Mouse (Mus musculus) adrenal gland, adult 18-20 months (tissue): ENCODE data around the gene Washc2. TPM values are rescaled to one million over a fixed set of nuclear protein-coding genes. Genes with fewer than 3 reads are reported as not detected.
"Not testable (repeated sequence)": the region's sequence is repeated elsewhere in the genome, so short reads cannot be mapped to it uniquely, and the experiment has no call there.

ENCODE experiments used
- DNase-seq, 2 experiments: peaks; one replicate each; pipeline ENCODE4 v3.0.0; 2021 to 2022; ENCODE audit warnings: low spot score in 2 of 2
- long read RNA-seq, 2 experiments: library from polyadenylated mRNA; stranded (forward); transcript quantifications; one replicate each; pipeline ENCODE4 v2.0.0; 2021
- total RNA-seq, 2 experiments: library from RNA; stranded (reverse); gene quantifications; 1 replicate in 1 of 2; 2 replicates in 1 of 2; pipeline ENCODE4 v1.2.3; 2021

Washc2 gene
- total RNA-seq: 10 to 100 TPM; 47.6 to 48.6 TPM
- long read RNA-seq, experiment 1, full-length matches to known transcripts: 11 of 32 reads
- long read RNA-seq, experiment 1, partial matches to known transcripts: 10 of 32 reads
- long read RNA-seq, experiment 1, other reads (novel, unspliced or antisense): 11 of 32 reads
- long read RNA-seq, experiment 2, full-length matches to known transcripts: 26 of 88 reads
- long read RNA-seq, experiment 2, partial matches to known transcripts: 53 of 88 reads
- long read RNA-seq, experiment 2, other reads (novel, unspliced or antisense): 9 of 88 reads

DNA sequence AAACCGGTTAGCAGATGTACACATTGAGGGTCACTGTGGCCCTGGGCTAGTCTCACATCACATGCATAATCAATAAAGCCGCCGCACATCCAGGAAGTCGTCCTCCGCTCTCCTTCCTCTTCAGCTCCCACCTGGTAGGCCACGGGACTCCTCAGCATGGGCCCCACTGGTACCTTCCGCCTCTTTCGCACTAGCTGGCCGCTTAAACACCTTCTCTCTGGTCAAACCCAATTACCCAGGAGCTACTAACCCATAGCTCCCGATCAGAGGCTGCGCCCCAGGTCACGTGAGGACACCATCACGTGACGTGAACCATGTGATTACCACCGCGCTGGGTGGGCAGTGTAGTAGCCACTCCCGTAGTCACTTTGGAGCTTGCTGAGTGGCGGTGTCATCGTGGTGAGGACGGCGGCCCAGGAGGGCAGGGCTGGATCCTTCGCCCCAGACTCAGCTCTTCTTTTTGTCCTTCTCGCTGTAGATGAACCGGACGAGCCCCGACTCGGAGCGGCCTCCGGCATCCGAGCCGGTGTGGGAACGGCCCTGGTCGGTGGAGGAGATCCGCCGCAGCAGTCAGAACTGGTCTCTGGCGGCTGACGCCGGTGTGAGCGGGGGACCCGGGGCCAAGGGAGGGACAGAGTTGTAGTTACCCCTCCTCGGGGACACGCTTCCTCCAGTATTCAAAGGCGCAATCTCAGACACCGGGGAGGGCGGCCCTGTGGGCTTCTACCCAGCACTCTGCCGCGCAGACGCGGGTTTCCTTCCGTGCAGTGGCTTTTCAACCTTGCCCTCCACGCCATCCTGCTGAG, at the start of gene Washc2:
Washc2 (plus strand) TSS at position 310 of the 806 bp plus-strand sequence.
- DNase-seq: peak; percentile 89 to 91

DNA sequence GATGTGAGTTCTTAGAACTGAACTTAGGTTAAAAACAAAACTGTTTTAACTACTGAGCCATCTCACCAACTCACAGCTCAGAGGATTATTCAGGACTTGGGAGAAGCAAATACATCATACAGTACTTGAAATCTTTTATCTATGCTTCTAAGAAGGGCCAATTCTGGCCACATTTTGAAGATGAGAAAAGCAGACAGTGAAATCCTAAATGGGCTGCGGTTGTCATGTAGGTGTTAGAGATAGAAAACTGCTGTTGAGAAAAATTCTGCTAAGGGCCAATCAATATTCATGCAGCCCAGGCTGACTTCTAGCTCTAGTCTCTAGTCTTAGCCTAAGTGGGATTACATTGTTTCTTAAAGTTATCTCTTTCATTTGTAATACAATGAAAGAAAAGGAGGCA, 41.5 kb upstream of the Washc2 start:
- no peak for DNase-seq

DNA sequence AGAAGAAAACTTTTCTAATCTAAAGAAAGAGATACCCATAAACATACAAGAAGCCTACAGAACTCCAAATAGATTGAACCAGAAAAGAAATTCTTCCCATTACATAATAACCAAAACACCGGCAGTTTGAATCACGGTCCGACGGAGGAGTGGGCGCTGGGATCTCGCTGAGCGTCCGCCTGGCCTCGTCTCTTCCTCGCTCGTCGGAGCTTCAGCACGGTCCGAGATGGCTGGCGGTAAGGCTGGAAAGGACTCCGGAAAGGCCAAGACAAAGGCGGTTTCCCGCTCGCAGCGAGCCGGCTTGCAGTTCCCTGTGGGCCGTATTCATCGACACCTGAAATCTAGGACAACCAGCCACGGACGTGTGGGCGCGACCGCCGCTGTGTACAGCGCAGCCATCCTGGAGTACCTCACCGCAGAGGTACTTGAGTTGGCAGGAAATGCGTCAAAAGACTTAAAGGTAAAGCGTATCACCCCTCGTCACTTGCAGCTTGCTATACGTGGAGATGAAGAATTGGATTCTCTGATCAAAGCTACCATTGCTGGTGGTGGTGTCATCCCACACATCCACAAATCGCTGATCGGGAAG, 34.2 kb upstream of the Washc2 start:
- DNase-seq: not testable (repeated sequence)

DNA sequence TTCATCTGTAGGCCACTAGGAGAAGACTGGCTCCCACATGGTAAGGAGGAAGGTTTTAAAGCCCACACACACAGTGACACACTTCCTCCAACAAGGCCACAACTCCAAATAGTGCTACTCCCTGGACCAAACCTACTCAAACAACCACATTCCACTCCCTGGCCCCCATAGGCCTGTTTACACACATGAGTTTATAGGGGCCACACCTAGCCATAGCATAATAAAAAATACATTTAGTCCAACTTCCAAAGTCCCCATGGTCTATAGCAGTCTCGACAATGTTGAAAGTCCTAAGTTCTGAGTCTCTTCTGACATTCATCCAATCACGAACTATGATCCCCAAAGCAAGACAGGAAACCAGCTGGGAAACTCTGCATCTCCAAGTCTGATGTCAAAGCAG, 29.5 kb upstream of the Washc2 start:
- DNase-seq: no peak

- DNase-seq: no peak
Observed at GRCm38 (mm10) chr6:116180731-116181130, 27.1 kb upstream of the Washc2 start.

- DNase-seq: no peak
Observed at GRCm38 (mm10) chr6:116183509-116183908, 24.3 kb upstream of the Washc2 start.

GRCm38 (mm10) chr6:116186485-116186884, 21.4 kb upstream of the Washc2 start:
- no peak for DNase-seq

DNA sequence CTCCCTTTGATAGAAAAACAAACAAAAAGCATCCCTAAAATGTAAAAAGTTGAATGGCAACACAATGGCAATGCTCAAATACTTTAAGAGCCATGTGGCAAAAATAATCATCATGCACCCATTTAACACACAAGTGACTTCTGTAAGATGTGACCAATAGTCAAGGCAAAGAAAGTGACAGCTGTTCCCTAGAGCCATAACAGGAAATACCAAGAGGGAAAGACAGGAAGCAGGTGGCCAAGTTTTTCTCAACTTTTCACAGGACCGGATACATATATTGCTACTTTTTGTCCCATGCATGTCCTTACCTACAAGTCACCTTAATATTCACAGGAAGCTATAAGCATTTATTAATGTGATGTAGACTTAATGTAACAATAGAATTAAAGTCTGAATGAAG, 18.4 kb upstream of the Washc2 start:
- DNase-seq: no peak

- DNase-seq: no peak
Observed at GRCm38 (mm10) chr6:116192809-116193311, 15.0 kb upstream of the Washc2 start.

DNA sequence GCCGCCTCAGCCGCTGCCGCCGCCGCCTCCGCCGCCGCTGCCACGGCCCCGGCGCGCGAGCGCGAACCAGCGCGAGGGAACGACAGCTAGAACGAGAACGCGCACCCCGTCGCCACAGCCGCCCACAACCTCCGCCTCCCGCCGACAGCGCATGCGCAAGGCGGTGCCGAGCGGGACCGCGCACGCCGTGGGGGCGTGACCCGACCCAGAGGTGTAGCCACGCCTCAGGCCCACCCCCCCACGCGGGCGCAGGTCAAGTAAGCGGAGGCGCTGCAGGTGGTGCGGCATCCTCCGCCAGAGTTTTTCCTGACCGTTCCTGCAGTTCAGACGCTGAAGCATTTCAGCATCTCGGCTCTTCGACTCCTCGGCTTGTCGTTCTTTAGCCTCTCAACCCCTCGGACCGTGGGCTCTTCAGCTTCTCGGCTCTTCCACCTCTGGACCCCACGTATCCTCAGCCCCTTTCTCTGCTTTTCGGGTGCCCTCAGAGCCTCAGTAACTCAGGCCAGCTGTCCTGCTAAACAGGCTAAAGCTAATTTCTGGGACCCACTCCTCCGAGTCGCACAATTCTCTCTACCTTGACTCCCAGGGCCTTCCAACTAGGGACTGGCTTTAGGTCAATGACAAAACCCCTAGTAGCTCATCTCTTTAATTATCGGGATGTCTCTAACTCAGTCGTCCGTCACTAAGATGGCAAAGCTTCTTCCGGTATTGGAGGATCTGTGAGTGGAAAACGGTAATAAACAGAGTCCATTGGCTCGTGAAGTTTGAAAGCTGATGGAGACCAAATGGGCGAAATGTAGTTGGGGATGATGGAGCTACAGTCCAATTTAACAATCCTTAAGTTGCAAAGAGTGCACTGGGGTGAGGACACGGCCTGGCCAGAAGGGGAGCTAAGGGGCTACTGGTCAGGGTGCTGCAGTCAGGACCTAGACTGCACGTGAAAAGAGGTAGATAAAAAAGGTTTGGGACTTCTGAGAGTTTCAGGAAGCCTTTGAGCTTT, 14.1 kb upstream of the Washc2 start, which contains the start of gene Tmcc1:
Tmcc1 (minus strand) TSS at position 93 of the 1,000 bp plus-strand sequence.
- DNase-seq: peak; percentile 99 to 100

DNA sequence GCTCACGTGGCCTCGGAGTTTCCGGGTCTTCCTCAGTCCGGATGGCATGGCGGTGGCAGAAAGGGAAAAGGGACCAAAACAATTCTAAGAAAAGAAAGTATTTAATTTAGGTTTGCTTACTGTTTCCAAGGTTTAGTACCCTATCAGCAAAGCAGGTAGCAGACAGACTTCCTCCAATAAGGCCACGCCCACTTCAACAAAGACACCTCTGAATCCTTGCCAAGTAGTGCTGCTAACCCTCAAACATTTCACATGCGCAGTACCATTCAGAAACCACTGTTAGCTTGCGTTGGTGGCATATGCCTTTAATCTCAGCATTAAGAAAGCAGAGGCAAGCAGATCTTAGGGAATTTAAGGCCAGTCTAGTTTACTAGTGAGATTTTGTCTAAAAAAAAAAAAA, 12.0 kb upstream of the Washc2 start:
- no peak for DNase-seq

DNA sequence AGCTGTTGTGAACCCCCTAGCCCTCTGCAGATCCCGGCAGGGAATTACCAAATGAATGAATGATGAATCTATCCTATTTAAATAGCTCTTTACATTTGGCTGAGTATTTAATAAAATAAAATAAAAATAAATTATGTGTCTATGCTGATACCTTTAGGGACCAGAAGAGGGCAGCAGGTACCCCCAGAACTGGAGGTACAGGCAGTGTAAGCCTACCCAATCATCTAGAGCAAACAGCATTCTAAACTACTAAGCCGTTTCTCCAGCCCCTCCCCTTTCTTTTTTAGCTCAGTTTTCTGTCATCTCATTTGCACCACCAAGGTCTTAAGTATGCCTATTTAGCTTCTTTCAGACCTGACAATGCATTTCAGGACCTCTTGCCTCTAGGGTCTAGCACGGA, 9.7 kb upstream of the Washc2 start:
- DNase-seq: no peak

- no peak for DNase-seq
Observed at GRCm38 (mm10) chr6:116199682-116200081, 8.2 kb upstream of the Washc2 start.

DNA sequence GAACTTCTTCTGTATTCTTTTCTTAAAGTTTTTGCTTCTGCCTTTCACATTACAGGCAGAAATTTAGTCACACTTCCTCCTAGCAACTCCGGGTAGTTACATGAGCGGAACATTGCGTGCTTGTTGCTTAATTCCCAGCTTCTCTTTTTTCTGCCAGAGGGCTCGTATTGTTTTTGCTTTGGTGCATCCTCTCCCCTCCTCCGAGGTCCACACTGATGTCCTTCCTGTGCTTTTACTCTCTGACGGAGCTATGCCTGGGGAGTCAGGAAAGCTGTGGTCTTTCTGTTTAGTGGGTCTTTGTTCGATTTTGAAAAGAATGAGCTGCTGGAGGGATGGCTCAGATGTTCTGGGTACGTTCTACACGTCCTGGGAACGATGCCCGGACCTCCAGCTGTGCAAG, 19.9 kb downstream of the Washc2 start:
- no peak for DNase-seq

DNA sequence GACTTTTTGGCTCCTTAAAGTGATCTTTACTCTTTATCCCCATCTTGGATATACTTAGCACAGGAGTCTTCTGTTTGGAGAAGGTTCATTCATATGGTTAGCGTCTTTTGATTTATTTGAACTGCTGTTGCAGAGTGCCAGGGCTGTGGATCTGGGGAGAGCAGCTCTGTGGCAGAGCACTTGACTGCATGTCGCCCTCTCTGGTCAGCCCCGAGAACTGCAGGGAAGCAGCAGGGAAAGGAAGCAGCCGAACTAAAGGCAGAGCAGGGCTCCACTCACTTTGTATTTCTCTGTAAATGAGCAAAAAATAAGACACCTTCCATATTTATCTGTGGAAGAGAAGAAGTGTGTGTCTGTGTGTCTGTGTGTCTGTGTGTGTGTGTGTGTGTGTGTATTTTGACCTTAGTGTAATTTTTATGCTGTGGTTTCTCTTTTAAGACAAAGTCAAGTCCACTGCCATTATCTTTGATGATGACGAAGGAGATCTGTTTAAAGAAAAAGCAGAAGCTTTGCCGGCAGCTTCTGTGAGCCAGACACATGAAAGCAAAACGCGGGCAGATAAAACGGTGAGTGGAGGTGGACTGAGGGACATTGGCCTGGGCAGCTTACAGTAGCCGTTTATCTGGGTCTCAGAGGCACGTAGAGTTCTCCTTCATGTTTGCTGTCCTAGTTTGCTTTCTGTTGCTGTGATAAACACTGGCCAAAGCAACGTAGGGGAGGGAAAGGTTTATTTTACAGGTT, 21.1 kb downstream of the Washc2 start:
- peak; percentile 65 to 73 for DNase-seq

DNA sequence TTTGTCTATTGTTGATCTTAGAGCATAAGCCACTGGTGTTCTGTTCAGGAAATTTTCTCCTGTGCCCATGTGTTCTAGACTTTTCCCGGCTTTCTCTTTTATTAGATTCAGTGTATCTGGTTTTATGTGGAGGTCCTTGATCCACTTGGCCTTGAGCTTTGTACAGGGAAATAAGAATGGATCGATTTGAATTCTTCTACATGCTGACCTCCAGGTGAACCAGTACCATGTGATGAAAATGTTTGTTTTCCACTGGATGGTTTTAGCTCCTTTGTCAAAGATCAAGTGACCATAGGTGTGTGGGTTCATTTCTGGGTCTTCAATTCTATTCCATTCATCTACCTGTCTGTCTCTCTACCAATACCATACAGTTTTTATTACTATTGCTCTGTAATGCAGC, 27.0 kb downstream of the Washc2 start:
- not testable (repeated sequence) for DNase-seq

DNA sequence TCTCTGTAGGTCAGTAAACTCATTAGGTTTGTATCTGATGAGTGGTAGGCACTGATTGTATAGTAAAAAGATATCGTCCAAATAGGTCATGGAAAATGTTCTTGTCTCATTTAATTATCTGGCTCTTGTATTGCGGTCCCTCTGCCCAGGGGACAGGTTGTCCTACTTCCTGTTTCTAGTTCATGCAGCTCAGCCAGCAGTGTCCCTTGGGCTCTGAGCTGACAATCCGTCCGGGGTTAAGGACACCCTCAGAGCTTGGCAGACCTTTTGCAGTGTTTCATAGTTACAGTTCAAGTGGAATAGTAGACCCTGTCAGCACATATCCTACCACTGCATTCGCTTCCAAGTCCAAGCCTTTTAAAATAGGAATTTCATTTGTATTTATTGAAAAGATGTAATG, 27.5 kb downstream of the Washc2 start:
- no peak for DNase-seq

- DNase-seq: no peak
Observed at GRCm38 (mm10) chr6:116238083-116238482, 30.2 kb downstream of the Washc2 start.

DNA sequence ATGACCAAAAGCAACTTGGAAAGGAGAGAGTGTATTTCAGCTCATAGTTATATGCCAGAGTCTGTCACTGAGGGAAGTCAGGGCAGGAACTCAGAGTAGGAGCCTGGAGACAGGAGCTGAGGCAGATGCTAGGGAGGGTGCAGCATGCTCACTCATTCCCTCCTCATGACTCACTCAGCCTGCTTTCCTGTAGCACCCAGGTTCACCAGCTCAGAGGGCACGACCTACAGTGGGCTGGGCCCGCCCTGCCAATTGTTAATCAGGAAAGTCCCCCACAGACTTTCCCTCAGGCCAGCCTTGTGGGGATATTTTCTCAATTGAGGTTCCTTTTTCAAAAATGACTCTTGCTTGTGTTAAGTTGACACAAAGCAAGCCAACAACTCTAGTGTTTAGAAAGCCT, 32.5 kb downstream of the Washc2 start:
- DNase-seq: no peak

- no peak for DNase-seq
Observed at GRCm38 (mm10) chr6:116259649-116260048, 51.8 kb downstream of the Washc2 start.
